Mouse (Mus musculus) olfactory bulb, adult 2 months (tissue): Measurements from ENCODE around the gene Nf2. TPM values are rescaled to one million over a fixed set of nuclear protein-coding genes. Genes with fewer than 3 reads are reported as not detected.

Experiments used
- H3K27ac ChIP-seq: fragments of 200-500 bp; 2 replicates; pipeline ENCODE4 v1.5.1; 2012; ENCODE audit warnings: low read depth, low read length; ENCODE audit not compliant: insufficient read depth
- H3K4me1 ChIP-seq: fragments of 200-500 bp; 2 replicates; pipeline ENCODE4 v1.6.1; 2012; ENCODE audit warnings: low read length; ENCODE audit not compliant: control insufficient read depth, insufficient read depth
- H3K4me3 ChIP-seq: fragments of 200-500 bp; 2 replicates; pipeline ENCODE4 v1.5.1; 2012; ENCODE audit warnings: mild to moderate bottlenecking, low read depth, low read length, moderate library complexity; ENCODE audit not compliant: insufficient read depth
- CTCF ChIP-seq: fragments of 200-500 bp; IDR thresholded peaks from 2 replicates; pipeline ENCODE4 v1.5.1; 2012; ENCODE audit warnings: low read depth, mild to moderate bottlenecking, low read length, moderate library complexity; ENCODE audit not compliant: insufficient read depth
- POLR2A ChIP-seq: fragments of 200-500 bp; IDR thresholded peaks from 2 replicates; pipeline ENCODE4 v1.6.1; 2012; ENCODE audit warnings: mild to moderate bottlenecking, low read depth, low read length, moderate library complexity; ENCODE audit not compliant: insufficient read depth
- WGBS: fragments of 180-500 bp; shearing (Covaris S2); methylation state at CpG from one replicate; pipeline ENCODE4 v1.1.7; 2018; 5-methylcytosine and 5-hydroxymethylcytosine counted together
- polyA plus RNA-seq: library from polyadenylated mRNA; stranded (reverse); fragments of >200 nt; gene quantifications from 2 replicates; pipeline ENCODE4 v1.2.4, GENCODE M21; 2012; ENCODE audit warnings: low replicate concordance; ENCODE audit not compliant: missing spikeins, insufficient read depth, insufficient read length

The Nf2 gene
- polyA plus RNA-seq, 1 experiment = not detected

- TF ChIP-seq POLR2A (no peak), CTCF (no peak)
- Histone ChIP-seq H3K4me1 (peaks cover 41% of the 10 kb centered on the region), H3K4me3 (no peak overlapping the region), H3K27ac (no peak overlapping the region)
- WGBS = 45% methylated on average over 6 of the region's 6 CpGs
Measured at GRCm38 (mm10) chr11:4761991-4762390, 87.3 kb downstream of the Nf2 start.

GRCm38 (mm10) chr11:4760438-4760837, 88.9 kb downstream of the Nf2 start:
- Histone ChIP-seq H3K27ac (no peak overlapping the region), H3K4me1 (peaks cover 41% of the 10 kb centered on the region), H3K4me3 (no peak overlapping the region)
- WGBS = 58% methylated on average over 4 of the region's 4 CpGs
- TF ChIP-seq POLR2A = no peak
- no peak for TF ChIP-seq CTCF

- Histone ChIP-seq H3K27ac (no peak overlapping the region), H3K4me1 (peaks cover 23% of the 10 kb centered on the region), H3K4me3 (no peak overlapping the region)
- TF ChIP-seq POLR2A (no peak), CTCF (no peak)
- whole genome bisulfite sequencing = 81% methylated on average over 4 of the region's 4 CpGs
Measured at GRCm38 (mm10) chr11:4757789-4758158, 91.6 kb downstream of the Nf2 start.

GRCm38 (mm10) chr11:4756984-4757788, 92.2 kb downstream of the Nf2 start:
- Histone ChIP-seq H3K27ac (no peak overlapping the region), H3K4me1 (peaks cover 19% of the 10 kb centered on the region), H3K4me3 (no peak overlapping the region)
- 82% methylated on average over 11 of the region's 11 CpGs for WGBS
- TF ChIP-seq CTCF (no peak), POLR2A (no peak)

GRCm38 (mm10) chr11:4756460-4756859, 92.9 kb downstream of the Nf2 start:
- Histone ChIP-seq H3K27ac (no peak overlapping the region), H3K4me1 (peaks cover 12% of the 10 kb centered on the region), H3K4me3 (no peak overlapping the region)
- no peak for TF ChIP-seq CTCF
- TF ChIP-seq POLR2A = no peak
- WGBS = 92% methylated on average over 9 of the region's 9 CpGs

GRCm38 (mm10) chr11:4754867-4755266, 94.5 kb downstream of the Nf2 start:
- 83% methylated on average over 11 of the region's 11 CpGs for WGBS
- Histone ChIP-seq H3K4me3 (no peak overlapping the region), H3K4me1 (peaks cover 4% of the 10 kb centered on the region; the same call in 1 of the 2 replicates), H3K27ac (no peak overlapping the region)
- no peak for TF ChIP-seq POLR2A

- Histone ChIP-seq H3K4me1 (peaks cover 4% of the 10 kb centered on the region; the same call in 1 of the 2 replicates), H3K4me3 (no peak overlapping the region), H3K27ac (no peak overlapping the region)
- 93% methylated on average over 3 of the region's 3 CpGs for WGBS
- TF ChIP-seq CTCF = no peak
- no peak for TF ChIP-seq POLR2A
Measured at GRCm38 (mm10) chr11:4754036-4754435, 95.3 kb downstream of the Nf2 start.

- WGBS = 39% methylated on average over 10 of the region's 10 CpGs
- H3K27ac ChIP-seq = no peak overlapping the region
- H3K4me3 ChIP-seq = no peak overlapping the region
- TF ChIP-seq POLR2A (no peak), CTCF (no peak)
- H3K4me1 ChIP-seq = peaks cover 4% of the 10 kb centered on the region; the same call in 1 of the 2 replicates
Measured at GRCm38 (mm10) chr11:4752836-4753235, 96.5 kb downstream of the Nf2 start.

GRCm38 (mm10) chr11:4750263-4750662, 99.1 kb downstream of the Nf2 start:
- TF ChIP-seq CTCF (no peak), POLR2A (no peak)
- WGBS = 69% methylated on average over 9 of the region's 9 CpGs
- no peak overlapping the region for H3K4me3 ChIP-seq
- H3K4me1 ChIP-seq = peaks cover 14% of the 10 kb centered on the region
- H3K27ac ChIP-seq = no peak overlapping the region

GRCm38 (mm10) chr11:4747285-4747684, 102.1 kb downstream of the Nf2 start:
- TF ChIP-seq CTCF = no peak
- no peak for TF ChIP-seq POLR2A
- Histone ChIP-seq H3K4me3 (peak overlapping the region; percentile 15; the same call in 1 of the 2 replicates), H3K4me1 (peaks cover 14% of the 10 kb centered on the region), H3K27ac (no peak overlapping the region)
- 8% methylated on average over 12 of the region's 12 CpGs for WGBS

- TF ChIP-seq POLR2A = no peak
- no peak for TF ChIP-seq CTCF
- Histone ChIP-seq H3K27ac (no peak within 1 kb of the TSS), H3K4me1 (peaks cover 14% of the 10 kb centered on the region), H3K4me3 (peak within 1 kb of the TSS; percentile 54)
- 5% methylated on average over 62 of the region's 73 CpGs for WGBS
Measured at GRCm38 (mm10) chr11:4746733-4747132, 102.6 kb downstream of the Nf2 start, which contains the start of gene Cabp7. Gene Cabp7, minus strand, starts transcription at chr11:4746778.
